Mouse (Mus musculus) lung, postnatal 14 days (tissue): ENCODE measurements around the gene Myom3.
"Not testable (repeated sequence)": the region's sequence is repeated elsewhere in the genome, so short reads cannot be mapped to it uniquely, and the experiment has no call there.

Experiments
- DNase-seq: peaks from one replicate; pipeline ENCODE4 v3.0.0; 2021

The Myom3 gene

DNA sequence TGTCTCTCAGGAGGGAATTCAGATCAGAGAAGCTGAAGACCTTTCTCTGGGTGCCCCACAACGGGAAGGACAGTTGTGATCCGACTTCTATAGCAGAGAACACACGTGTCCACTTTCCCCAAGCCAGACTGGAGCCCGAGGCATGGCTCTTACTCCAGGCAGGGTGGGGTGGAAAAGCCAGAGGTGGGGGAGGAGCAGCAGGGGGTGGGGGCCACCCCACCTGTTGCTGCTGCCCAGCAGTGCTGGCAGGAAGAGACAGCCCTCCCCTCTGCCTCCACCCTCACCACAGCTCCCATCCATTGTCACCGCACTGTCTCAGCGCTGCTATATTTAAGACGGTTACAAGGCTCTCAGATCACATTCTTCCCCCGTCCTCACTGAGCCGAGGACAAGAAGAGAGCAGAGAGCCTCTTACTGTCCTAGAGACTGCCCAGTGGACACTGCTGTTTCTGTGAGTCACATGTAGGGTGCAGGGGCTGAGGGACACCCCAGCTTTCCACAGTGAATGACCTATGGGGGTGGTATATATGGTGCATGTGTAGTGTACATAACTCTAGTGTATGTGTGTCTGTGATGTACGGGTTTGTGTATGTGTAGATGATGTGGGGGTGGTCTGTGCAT, at the start of gene Myom3:
Myom3 (plus strand) TSS at position 360 of the 621 bp plus-strand sequence.
- no peak for DNase-seq

DNA sequence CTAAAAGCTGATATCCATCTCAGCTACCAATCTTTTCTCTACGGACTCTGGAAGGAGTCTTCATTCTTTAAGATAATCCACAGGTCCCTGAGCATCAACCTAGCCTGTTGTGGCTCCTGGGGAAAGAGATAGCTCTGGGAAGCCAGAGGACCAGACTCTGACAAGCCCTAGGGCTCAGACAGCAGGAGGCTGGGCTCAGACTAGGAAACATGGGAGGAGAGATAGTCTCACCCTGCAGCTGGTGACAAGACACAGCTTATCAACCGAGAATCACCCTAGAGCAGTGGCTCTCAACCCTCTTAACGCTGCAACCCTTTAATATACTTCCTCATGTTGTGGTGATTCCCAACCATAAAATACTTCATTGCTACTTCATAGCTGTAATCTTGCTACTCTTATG, 49.1 kb upstream of the Myom3 start:
- no peak for DNase-seq

DNA sequence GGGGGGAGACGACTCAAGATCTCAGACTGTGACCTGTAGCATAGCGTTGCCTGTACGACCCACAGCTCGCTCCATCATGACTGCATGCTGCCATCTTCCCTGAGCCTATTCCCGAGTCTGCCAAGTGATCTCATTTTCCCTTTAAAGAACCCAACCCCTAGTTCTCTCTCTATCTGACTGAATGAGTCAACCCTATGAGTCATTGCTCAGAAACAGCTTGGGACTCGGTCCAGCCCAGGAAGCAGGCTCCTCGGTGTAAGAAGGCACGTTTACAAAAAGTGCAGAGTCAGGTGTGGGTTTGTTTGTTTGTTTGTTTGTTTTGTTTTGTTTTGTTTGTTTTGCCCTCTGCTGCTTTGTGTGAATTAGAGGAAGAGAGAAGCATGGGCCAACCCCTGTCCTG, 44.7 kb upstream of the Myom3 start:
- DNase-seq = no peak

DNA sequence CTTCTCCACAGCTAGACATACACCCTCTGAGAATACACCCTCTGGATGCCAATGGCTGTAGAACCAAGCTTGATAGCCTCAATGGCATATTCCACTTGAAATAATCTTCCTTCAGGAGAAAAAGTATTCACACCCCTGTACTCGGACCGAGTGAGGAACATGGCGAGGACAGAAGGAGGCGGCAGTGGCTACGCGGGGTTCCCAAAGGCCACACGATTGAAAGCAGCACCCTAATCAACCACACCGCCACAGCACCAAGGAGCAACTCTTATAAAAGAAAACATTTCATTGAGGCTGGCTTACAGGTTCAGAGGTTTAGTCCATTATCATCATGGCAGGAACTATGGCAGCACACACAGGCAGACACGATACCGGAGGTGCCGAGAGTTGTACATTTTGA, 43.1 kb upstream of the Myom3 start:
- DNase-seq = not testable (repeated sequence)

DNA sequence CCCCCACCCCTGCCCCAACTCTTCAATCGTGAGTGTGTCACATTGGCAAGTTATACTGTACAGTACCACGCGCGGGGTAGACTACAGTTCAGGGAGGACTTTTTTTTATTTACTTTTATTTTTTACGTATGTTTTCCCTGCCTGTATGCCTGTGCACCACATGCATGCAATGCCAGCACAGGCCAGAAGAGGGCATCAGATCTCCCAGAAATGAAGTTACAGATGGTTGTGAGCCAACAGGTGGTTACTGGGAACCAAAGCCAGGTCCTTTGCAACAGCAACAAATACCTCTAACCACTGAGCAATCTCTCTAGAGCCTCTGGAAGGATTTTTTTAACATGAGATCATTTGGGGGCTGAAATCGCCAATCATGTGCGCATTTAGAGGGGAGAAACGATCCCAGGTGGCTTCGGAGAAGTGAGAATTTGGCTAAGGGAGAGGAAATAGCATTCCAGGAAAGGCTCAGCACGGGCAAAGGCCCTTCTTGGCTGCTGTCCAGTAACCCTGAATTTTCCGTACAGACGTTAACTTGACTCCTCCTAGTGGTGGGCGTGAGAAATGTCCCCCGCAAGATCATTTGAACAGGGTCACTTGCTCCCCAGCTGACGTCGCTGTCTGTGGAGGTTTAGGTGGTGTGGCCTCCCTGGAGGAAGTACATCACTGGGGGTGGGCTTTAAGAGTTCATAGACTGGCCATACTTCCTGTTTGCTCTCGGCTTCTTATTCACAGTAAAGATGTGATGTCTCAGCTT, 36.8 kb upstream of the Myom3 start:
- no peak for DNase-seq

DNA sequence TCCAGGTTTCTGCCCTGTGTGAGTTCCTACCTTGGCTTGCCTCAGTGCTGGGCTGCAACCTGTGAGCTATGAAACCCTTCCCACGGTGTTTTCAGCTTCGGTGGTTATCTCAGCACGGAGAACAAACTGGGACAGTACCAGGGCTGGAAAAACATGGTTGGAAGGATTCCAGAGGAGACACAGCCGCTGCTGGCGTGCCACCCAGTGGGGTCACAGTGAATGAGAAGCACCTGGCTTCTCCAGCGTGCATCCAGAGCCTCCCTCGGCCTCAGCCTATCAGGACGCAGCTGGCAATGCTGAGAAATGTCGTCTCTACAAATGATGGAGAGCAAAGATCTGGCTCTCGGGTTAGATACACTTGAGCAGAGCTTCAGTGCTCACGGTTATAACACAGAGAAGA, 33.1 kb upstream of the Myom3 start:
- DNase-seq = no peak

DNA sequence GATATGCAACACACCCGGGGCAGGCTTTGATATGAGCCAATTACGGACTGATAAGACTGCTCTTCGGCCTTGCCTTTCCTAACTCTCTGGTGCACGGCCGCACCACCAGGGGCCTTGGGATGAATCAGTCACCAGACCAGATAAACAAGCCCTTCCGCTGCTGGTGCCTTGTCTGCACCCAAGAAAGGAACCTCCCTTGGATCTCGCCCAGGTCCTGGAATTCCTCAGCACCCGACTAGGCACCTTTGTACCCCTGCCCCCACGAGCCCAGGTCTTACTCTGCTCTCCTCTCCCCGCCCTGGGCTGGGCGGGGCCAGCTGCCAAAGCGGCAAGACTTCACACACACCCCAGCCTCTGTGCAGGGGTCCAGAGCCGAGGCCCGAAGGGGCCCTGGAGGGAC, 31.7 kb upstream of the Myom3 start, which contains the start of gene Il22ra1:
Il22ra1 (plus strand) TSS at position 356 of the 400 bp plus-strand sequence.
- DNase-seq = peak; percentile 9

DNA sequence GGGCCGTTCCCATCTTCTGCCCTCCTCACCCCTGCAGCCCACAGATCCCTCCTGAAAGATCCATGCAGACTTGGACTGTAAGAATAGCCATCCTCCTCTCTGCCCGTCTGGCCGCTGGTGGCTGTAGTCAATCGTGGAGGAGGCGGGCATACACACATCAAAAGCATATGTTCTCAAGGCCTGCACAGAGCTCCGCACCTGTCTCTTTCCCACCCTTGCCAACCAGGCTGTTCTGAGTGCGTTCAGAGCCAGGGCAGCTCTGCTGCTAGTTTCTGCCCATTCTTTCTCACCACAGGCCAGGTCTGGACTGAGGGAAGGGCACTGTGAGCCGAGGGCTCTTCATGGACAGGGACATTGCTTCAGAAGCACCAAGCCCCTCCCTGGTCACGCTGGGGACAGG, 29.3 kb upstream of the Myom3 start:
- no peak for DNase-seq

DNA sequence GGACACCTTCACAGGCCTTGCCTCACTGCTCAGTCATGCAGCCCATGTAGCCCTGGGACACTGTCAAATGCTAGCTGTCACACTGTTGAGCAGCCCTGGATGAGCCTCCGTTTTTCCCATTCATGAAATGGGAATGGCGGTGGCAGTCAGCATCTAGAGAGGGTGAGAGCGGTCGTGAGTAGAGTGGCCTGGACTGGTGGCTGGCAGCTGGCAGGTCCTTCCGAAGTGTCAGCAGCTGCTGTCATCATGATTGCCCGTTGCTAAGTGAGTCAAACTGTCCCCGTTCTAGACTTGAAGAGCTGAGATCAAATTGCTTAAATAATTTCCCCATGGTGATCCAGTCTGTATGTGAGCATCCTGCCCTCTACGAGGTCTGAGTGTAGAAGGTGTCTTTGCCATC, 28.6 kb upstream of the Myom3 start:
- DNase-seq = no peak

DNA sequence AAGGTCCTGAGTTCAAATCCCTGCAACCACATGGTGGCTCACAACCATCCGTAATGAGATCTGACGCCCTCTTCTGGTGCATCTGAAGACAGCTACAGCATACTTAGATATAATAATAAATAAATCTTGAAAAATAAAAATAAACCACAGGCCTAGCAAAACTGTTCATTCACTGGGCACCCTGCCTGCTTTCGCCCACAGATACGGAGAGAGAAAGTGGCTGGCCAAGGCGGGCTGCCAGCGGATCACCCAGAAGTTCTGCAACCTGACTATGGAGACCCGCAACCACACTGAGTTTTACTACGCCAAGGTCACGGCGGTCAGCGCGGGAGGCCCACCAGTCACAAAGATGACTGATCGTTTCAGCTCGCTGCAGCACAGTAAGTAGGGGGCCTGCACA, 25.6 kb upstream of the Myom3 start:
- no peak for DNase-seq

DNA sequence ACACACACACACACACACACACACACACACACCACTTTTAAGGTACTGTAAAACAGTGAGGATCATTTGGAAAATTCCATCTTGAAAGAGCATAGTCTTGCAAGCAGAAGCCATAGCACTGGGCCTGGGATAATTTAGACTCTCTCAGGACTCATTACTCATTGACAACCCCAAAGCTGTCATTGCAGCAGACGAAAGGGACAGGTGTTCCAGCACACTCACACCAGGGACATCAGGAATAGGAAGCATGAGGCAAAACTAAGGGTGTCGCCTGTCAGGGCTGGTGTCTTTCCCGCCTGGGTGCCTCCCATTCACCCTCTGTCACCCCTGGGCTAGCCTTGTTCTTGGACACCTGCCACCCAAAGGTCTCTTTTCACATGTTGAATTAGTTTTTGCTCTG, 22.6 kb upstream of the Myom3 start:
- DNase-seq = no peak

DNA sequence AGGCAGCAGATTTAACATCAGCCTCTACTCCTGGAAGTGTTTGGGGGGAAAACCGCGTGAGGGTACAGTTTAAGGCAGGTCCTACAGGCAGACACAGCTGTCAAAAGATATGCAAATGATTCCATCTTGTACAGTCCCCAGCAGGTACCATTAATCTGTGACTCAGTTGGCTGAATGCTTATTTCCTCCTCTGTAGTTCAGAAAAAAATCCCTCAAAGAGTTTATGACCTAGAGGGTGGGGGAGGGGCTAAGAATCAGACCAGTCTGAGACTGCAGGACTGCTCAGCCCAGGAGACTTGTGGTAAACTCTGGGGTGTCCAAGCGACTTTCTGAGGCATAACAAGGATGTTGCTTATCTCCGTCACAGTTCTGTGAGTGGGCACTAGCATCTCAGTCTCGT, 21.3 kb upstream of the Myom3 start:
- DNase-seq = no peak

DNA sequence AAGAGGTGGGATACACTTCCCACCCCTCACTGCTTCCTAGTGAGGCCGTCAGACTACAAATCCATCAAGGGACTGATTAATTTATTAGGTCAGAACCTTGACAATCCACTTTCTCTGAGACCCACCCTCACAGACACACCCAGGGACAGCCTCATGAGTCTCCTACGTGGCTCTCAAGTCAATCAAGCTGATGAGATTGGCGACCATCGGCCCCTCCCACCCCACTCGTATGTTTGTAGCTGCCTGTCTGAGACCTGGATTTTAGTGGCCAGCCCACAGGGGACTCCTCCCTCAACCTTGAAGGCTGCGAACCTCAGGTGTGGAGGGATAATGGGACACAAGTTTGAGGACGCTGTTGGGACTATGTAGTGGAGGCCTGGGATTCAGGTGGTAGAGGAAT, 20.4 kb upstream of the Myom3 start:
- no peak for DNase-seq

DNA sequence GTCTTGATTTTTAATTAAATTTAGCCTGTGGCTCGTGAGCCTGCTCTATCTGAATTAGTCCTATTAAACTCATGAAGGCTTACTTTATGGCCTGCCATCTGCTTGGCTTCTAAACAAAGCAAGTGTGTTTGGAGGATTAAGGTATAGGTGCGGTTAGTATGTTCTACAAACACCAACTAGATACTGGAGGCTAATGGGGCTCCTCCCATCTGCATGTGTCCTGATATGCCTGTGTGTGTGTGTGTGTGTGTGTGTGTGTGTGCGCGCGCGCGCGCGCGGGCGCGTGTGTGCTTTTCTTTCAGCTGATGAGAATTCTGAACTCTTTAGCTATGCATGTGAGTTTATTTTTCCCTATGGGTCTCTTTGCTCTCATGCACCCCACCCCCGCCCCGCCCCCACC, 19.8 kb upstream of the Myom3 start:
- DNase-seq = no peak

DNA sequence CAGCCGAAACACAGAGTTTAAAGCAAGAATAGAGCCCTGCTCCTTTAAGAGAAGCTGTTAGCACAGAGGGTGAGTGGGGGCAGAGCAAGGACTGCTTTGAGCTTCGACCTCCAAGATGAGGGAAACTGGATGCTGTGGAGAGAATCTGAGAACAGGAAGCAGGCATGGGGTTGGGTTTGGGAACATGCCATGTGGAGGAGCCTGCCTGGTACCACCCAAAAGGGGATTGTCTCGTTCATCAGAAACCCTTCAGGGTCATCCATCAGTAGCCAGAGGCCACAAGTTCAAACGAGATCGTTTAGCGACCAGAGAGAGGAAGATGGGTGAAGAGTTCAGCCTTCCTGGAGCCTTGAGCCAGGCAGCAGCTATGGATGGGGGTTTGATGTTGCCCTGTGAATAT, 16.0 kb upstream of the Myom3 start:
- DNase-seq = no peak

DNA sequence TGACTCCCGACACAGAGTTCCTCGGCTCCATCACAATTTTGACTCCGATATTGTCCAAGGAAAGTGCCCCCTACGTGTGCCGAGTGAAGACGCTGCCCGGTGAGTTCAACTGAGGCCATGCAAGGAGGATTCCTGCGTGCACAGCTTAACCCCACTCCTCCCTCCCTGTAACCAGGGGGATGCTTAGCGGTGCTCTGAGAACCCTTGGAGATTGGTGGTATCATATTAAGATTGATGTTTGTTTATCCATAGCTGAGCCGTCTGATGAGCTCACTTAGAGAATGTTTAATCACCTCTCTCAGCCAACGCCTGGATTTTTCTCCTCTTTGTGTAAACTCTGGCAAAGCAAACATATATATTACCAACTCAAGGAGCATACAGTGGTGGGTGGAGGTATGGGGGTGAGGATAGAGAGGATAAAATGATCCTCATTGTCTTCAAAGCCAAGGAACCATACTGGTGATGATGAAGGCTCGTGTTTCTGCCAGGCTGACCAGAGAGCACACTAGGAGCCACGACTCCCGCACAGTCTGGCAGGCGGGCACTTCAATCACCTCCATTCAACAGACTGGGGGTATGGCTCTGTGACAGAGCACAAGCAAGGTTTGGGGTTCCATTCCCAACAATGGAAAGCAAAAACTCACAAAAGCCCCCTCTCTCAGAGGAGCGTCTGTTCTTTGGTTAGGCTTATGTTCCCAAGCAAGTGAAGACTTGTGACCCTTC, 14.6 kb upstream of the Myom3 start:
- no peak for DNase-seq

DNA sequence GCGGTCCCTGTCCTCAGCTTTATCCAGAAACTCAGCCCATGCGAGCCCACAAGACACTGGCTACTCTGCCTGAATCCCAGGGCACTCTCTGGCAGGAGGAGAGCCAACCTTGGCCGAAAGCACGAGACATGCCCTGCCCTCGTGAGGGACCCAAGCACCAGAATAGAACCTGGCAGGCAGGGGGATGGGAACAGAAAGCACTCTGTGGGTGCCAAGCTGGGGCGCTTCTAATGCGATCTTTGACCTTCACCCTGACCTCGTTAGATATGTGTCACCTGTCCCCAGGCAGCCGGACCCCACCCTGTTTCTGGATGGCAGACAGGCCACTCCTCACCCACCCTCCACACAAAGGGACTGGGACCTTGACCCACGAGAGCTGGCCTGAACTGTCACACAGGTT, 13.9 kb upstream of the Myom3 start:
- DNase-seq = no peak

DNA sequence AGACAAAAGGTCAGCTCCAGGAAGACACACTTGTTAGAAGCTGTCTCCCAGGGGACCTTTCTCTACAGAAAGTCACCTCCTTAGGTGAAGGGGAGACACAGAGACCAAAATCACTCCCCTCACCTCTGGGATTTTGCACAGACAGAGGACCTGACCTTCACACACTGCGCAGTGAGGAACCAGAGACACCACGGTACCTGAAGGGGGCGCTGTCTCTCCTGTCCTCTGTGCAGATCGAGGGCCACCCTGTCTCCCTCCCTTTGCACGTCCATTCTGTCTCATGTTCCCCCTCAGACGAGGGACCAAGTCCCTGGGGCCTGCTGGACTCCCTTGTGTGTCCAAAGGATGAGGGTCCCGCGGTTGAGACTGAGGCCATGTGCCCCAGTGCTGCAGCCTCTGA, 8.6 kb upstream of the Myom3 start:
- DNase-seq = no peak

DNA sequence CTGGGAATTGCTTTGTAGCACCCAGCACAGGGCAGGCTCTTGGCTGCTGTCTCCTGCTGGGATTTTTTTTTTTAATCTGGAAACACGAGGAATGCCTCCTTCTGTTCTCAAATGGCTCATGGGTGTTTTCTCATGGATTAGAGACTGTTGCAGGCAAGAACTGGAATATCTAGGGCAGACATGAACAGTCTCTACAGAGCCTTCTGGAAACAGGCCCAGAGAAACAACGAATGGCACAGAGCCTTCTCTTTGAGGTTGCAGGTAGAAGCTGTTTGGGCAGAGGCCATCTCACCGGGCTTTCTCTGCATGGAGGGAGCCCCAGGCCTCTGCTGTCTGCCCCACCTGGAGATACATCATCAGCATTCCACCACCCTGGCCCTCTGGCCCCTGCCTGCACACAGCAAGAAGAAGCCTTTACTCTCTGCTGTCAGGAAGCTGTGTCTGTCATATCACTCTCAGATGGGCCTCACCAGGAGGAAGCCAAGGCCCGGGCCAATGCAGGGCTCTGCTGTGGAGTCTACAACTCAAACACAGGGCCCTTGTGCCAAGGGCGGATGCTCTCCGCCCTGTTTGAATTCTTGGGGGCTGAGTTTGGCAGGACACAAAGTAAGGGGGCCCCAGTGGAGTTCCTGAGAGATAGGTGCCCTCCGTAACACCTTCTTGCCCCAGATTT, 7.3 kb upstream of the Myom3 start:
- no peak for DNase-seq

DNA sequence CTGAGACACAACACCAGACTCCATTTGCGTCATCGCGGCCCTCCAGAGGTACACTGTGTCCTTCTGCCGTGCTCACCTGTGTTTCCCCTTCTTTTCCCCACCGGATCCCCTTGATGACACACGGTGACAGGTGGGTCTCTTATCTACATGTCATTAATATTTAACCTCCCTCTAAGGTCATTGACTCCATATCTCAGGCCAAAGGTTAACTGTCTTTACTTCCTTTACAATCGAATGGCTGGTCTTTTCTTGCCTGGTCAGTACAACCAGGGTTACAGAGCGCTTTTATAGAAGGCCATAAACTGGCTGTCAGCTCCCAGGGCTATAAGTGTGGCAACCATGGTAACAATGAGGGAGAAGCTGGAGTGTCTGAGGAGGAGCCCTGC, 6.7 kb upstream of the Myom3 start:
- DNase-seq = no peak

DNA sequence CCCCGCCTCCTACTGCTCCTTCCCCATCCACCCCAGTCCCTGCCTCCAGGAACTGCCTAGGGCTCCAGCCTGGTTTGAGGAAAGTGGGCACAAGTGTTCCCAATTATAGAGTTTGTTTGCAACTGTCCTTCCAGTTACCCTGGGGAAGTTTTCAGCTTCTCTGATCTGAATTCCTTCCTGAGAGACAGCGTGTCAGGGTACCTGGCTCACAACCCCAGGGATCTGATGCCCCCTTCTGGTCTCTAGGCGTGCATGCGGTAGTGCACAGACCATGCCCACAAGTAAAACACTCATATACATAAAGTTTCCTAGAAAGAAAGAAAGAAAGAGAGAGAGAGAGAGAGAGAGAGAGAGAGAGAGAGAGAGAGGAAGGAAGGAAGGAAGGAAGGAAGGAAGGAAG, 1.2 kb upstream of the Myom3 start:
- no peak for DNase-seq

DNA sequence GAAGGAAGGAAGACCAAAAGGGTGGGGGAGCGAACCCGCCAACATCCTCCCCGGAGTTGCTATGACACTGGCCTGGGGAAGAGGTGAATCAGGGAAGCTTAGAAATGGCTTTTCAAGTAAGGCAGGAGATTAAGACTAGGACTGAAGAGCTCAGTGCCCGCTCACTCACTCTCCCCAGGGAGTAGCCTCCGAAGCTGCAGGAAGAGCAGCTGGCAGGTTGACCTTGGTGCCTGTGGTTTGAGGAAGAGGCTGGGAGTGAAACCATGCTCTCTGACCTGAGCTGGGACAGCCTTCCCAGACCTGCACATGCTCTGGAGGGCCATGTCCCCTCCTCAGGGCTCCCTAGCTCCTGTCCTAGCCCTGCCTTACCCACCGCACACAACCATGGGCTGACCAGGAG, 690 bp upstream of the Myom3 start:
- DNase-seq = no peak

DNA sequence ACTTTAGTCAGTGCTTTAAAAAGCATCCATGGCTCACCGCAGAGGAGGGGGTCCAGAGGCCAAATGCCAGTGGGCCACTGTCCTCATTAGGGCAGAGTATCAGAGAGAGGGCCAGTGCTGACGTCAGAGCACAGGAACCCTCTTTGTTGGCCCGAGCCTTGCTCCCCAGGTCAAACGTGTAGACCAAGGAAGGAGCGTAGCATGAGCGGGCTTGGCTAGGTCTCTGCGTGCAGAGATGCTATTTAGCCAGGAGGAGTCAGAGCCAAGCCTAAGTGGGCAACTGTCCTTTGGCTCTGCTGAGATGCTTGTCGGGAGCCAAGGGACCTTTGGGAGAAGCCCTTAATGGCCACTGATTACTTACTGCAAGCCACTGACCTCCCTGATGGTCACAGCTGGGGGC, 1.5 kb downstream of the Myom3 start:
- no peak for DNase-seq

DNA sequence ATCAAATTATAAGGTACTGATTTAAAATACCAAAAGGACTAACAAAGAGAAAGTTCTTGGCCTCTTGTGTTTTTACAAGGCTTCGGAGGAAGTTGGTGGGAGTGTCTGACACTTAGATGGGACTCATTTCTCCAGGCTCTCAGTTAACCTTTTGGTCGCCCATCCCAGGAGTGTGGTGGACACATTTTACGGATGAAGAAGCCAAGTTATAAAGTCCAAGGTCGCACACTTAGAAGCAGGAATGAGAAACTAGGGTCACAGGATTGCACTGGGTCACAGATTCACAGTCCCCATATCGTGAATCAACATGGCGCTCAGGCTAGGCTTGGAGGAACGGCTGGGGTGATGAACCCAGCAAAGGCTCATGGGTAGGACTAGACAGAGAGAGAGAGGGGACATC, 2.1 kb downstream of the Myom3 start:
- no peak for DNase-seq
